Mouse (Mus musculus): ENCODE measurements around the gene Hbb-bt.
"Not testable (repeated sequence)": the region's sequence is repeated elsewhere in the genome, so short reads cannot be mapped to it uniquely, and the experiment has no call there.

Hbb-bt gene

DNA sequence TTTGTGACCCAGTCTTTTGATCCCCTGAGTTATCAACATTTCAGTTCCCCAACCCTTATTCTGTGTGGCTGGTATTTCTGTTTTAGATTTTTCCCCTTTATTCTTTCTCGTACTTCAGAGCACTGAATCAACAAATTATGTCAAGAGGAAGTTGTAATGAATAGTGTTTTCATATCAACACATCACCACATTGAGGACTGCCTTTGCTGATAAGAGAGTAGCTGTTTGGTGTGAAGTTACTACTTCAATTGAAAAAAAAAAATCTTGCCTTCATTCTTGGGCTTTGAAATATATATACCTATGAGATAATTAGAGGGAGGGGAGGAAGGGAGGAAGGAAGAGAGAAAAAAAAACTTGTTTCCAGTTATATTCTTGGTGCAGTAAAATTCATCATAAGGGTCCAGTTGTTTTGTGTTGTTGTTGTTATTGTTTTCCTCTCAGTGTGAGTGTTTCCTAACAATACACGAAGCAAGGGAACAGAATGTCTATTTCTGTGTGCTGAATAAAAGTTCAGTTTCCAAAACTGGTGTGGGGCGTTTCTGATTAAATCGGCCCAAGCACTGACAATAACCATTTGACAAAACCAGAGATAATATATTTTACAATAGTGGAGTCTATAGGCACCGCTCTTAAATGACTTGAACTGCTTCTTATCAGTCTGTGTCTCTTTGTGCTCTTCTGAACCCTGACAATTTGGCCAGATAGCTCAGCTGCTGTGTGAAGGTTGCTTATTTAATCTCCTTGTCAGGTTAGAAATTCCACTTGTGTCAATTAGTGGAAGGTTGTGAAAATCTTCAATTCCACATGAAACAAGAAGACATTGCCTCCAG is 4.6 kb downstream of the Hbb-bt start:
- DNase-seq (ENCODE audit: low spot score) = no peak

DNA sequence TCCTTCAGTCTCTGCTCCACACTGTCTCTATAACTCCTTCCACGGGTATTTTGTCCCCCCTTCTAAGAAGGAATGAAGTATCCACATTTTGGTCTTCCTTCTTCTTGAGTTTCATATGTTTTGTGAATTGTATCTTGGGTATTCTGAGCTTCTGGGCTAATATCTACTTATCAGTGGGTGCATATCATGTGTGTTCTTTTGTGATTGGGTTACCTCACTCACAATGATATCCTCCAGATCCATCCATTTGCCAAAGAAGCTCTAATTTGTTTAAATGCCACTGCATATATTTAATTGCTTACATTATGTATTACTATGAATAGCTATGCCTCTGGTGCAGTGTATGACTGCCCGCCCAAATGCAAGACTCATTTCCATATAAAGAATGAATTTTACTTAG is 5.7 kb downstream of the Hbb-bt start:
- not testable (repeated sequence) for DNase-seq (ENCODE audit: low spot score)

DNA sequence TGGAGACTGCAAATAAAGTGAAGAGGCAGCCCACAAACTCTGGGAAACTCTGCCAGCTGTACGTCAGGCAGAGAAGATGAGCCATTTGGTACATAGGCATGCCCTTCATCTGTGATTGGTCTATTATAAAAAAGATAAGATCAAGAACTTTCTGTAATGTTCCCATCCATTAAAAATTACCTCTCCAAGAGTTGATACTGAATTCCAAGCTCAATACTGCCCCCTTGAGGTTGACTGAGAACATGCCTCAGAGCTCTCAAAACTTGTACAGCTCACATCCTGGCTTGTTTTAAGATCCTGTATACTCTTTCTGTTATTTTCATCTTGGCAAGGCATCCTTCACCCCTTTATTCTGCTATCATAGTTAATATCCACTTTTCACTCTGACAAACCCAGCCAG is 6.9 kb downstream of the Hbb-bt start:
- peak; percentile 77 for DNase-seq (ENCODE audit: low spot score)

DNA sequence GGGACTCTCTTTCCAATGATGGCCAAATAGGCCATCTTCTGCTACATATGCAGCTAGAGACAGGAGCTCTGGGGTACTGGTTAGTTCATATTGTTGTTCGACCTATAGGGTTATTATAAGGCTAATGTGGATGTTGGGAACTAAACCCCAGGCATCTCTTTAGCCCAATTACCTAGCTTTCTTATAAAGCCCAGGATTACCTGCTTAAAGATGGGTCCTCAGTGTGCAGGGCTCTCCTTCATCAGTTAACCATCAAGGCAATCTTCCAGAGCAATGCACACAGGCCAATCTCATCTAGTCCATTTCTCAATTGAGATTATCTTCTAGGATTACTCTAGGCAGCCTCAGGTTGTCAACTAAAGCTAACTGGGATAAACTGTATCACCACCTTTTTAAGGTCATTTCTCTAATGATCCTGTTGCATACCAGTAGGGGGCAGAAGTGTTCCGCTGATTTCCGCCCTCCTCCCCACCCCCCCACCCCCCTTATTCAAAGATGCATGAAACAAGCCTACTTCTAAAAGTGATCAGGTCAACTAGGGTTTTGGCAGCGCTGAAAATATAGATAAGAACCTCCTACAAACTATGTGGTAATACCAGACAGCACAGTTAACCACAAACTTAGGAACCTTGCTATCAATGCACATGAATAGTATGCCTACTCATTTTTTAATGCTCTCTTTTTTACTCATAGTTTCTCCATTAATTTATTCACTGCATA is 21.0 kb downstream of the Hbb-bt start:
- DNase-seq (ENCODE audit: low spot score) = no peak

DNA sequence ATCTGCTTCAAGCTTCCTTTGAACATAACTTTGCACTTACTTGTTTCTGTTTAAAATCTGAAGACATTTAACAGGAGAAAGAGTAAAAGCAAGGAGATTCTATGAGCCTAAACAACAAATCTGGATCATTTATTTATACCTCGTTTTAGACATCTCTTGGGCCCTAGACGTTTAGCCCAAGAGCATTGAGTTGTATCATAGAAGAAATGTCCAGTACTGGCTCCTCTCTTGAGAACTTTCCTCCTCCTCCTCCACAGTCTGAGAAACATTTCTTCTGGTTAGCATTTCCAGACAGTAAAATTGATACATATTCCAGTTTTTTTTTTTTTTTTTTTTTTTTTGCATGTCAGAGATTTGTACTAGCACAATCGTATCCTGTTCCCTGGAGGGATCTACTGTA is 22.1 kb downstream of the Hbb-bt start, which contains the start of gene Olfr67:
Gene Olfr67, minus strand, starts transcription at position 101 of the 400 bp plus-strand sequence.
- DNase-seq (ENCODE audit: low spot score) = no peak

DNA sequence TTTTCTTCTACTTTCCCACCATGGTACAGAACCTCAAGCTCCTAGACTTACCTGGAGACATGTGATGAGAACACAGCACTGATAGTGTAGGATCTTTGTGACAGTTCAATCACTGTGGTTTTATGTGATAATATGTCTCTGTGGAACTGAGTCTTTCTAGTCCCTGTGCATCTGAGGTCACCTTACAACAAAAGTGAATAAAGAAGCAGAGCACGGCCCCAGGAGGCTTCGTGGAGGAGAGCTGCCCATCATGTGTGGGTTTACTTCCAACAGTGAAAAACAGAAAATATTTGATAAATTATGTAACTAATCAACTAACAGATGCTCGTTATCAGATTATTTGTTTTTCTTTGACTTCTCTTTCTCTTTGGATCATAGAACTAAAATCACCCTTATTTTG is 34.2 kb downstream of the Hbb-bt start, which contains the start of gene Olfr68:
Gene Olfr68, minus strand, starts transcription at position 101 of the 400 bp plus-strand sequence.
- no peak for DNase-seq (ENCODE audit: low spot score)

DNA sequence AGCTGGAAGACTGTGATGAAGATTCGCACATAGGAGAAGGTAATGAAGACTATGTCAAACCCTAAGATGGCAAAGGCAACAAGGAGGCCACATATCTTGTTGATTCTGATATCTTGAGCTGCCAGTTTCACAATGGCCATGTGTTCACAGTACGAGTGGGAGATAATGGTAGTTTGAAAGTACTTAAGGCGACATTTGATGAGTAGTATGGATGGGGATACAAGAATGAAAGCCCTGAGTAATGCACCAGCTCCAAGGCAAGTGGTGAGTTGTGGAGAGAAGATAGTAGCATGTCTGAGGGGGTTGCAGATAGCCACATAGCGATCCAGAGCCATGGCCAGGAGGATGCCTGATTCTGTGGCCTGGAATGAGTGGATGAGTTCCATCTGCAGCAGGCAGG is 36.1 kb downstream of the Hbb-bt start:
- DNase-seq (ENCODE audit: low spot score) = not testable (repeated sequence)

DNA sequence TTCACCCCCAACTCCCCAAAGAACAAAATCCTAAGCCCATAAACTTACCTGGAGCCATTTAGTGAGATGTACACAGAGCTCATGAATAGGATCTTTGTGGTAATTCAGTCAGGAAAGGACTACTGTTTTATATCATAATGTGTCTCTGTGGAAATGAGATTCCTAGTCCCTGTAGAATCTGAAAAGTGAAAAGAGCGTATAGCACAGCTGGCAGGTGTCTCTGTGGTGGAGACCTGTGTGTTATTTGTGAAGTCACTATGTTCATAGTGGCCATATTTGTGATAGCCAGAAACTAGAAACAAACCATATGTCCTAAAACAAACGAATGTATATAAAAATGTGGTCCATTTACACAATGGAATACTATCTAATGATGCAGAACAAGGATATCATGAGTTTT is 42.3 kb downstream of the Hbb-bt start, which contains the start of gene Olfr69:
Gene Olfr69, minus strand, starts transcription at position 101 of the 400 bp plus-strand sequence.
- DNase-seq (ENCODE audit: low spot score) = no peak

DNA sequence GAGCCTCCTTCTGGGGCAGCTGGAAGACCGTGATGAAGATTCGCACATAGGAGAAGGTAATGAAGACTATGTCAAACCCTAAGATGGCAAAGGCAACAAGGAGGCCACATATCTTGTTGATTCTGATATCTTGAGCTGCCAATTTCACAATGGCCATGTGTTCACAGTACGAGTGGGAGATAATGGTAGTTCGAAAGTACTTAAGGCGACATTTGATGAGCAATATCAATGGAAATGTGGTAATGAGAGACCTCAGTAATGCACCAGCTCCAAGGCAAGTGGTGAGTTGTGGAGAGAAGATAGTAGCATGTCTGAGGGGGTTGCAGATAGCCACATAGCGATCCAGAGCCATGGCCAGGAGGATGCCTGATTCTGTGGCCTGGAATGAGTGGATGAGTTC is 46.1 kb downstream of the Hbb-bt start:
- not testable (repeated sequence) for DNase-seq (ENCODE audit: low spot score)

All from embryo, embryonic 10.5 days (tissue).